Mouse (Mus musculus): ENCODE data around the gene 9030612E09Rik. TPM values are rescaled to one million over a fixed set of nuclear protein-coding genes. Genes with fewer than 3 reads are reported as not detected.
A peak's percentile ranks its signal among the peaks of the same experiment; 100 is the strongest.

9030612E09Rik gene
- polyA plus RNA-seq, 1 experiment, result not detected

GRCm38 (mm10) chr10:43180313-43180912 lies 5.9 kb downstream of the 9030612E09Rik start:
- Histone ChIP-seq H3K4me1 (ENCODE audit: control insufficient read depth, insufficient read depth, insufficient read length) (no peaks in the 10 kb centered on the region), H3K36me3 (ENCODE audit: control insufficient read depth, insufficient read depth, low read length) (no peaks in the 10 kb centered on the region), H3K4me3 (ENCODE audit: extremely low read depth, insufficient read depth, insufficient read length) (no peak overlapping the region), H3K27me3 (ENCODE audit: control insufficient read depth, insufficient read depth, low read length) (no peaks in the 10 kb centered on the region; the same call in 1 of the 2 replicates), H3K27ac (ENCODE audit: insufficient read depth, low read length) (no peak overlapping the region)
- WGBS, result 76% methylated on average over 5 of the region's 5 CpGs
- TF ChIP-seq POLR2A (IDR thresholded peaks at IDR 0.05; ENCODE audit: low read depth, low read length), result no peak
- TF ChIP-seq CTCF (IDR thresholded peaks at IDR 0.05; ENCODE audit: extremely low read depth, insufficient read depth, insufficient read length, insufficient replicate concordance), result no peak
- DNase-seq (ENCODE audit: low read depth in 1 of 2, low spot score in 2 of 2), result no peak

GRCm38 (mm10) chr10:43200206-43200605 lies 25.7 kb downstream of the 9030612E09Rik start:
- Histone ChIP-seq H3K27ac (ENCODE audit: insufficient read depth, low read length) (no peak overlapping the region), H3K4me1 (ENCODE audit: control insufficient read depth, insufficient read depth, insufficient read length) (no peaks in the 10 kb centered on the region), H3K27me3 (ENCODE audit: control insufficient read depth, insufficient read depth, low read length) (no peaks in the 10 kb centered on the region), H3K36me3 (ENCODE audit: control insufficient read depth, insufficient read depth, low read length) (no peaks in the 10 kb centered on the region), H3K4me3 (ENCODE audit: extremely low read depth, insufficient read depth, insufficient read length) (no peak overlapping the region)
- TF ChIP-seq POLR2A (IDR thresholded peaks at IDR 0.05; ENCODE audit: low read depth, low read length) (no peak), CTCF (IDR thresholded peaks at IDR 0.05; ENCODE audit: extremely low read depth, insufficient read depth, insufficient read length, insufficient replicate concordance) (no peak)
- DNase-seq (ENCODE audit: low read depth in 1 of 2, low spot score in 2 of 2), result no peak
- WGBS, result 100% methylated on average over 2 of the region's 2 CpGs

GRCm38 (mm10) chr10:43203865-43204264 lies 29.4 kb downstream of the 9030612E09Rik start:
- no peak overlapping the region for H3K4me3 ChIP-seq (ENCODE audit: extremely low read depth, insufficient read depth, insufficient read length)
- TF ChIP-seq POLR2A (IDR thresholded peaks at IDR 0.05; ENCODE audit: low read depth, low read length) (no peak), CTCF (IDR thresholded peaks at IDR 0.05; ENCODE audit: extremely low read depth, insufficient read depth, insufficient read length, insufficient replicate concordance) (no peak)
- no peaks in the 10 kb centered on the region for H3K36me3 ChIP-seq (ENCODE audit: control insufficient read depth, insufficient read depth, low read length)
- no peaks in the 10 kb centered on the region for H3K27me3 ChIP-seq (ENCODE audit: control insufficient read depth, insufficient read depth, low read length)
- WGBS, result 81% methylated on average over 3 of the region's 3 CpGs
- DNase-seq (ENCODE audit: low read depth in 1 of 2, low spot score in 2 of 2), result no peak
- H3K27ac ChIP-seq (ENCODE audit: insufficient read depth, low read length), result no peak overlapping the region
- H3K4me1 ChIP-seq (ENCODE audit: control insufficient read depth, insufficient read depth, insufficient read length), result no peaks in the 10 kb centered on the region

GRCm38 (mm10) chr10:43211866-43212265 lies 37.4 kb downstream of the 9030612E09Rik start:
- 50% methylated on average over 6 of the region's 6 CpGs for WGBS
- H3K4me3 ChIP-seq (ENCODE audit: extremely low read depth, insufficient read depth, insufficient read length), result no peak overlapping the region
- no peak overlapping the region for H3K27ac ChIP-seq (ENCODE audit: insufficient read depth, low read length)
- DNase-seq (ENCODE audit: low read depth in 1 of 2, low spot score in 2 of 2), result peak; percentile 21 to 48
- no peaks in the 10 kb centered on the region for H3K4me1 ChIP-seq (ENCODE audit: control insufficient read depth, insufficient read depth, insufficient read length)
- no peaks in the 10 kb centered on the region for H3K36me3 ChIP-seq (ENCODE audit: control insufficient read depth, insufficient read depth, low read length)
- TF ChIP-seq POLR2A (IDR thresholded peaks at IDR 0.05; ENCODE audit: low read depth, low read length) (no peak), CTCF (IDR thresholded peaks at IDR 0.05; ENCODE audit: extremely low read depth, insufficient read depth, insufficient read length, insufficient replicate concordance) (peak; percentile 59; the same call in 1 of the 2 replicates)
- no peaks in the 10 kb centered on the region for H3K27me3 ChIP-seq (ENCODE audit: control insufficient read depth, insufficient read depth, low read length)

- Histone ChIP-seq H3K4me3 (ENCODE audit: extremely low read depth, insufficient read depth, insufficient read length) (no peak overlapping the region), H3K27ac (ENCODE audit: insufficient read depth, low read length) (no peak overlapping the region), H3K36me3 (ENCODE audit: control insufficient read depth, insufficient read depth, low read length) (no peaks in the 10 kb centered on the region), H3K27me3 (ENCODE audit: control insufficient read depth, insufficient read depth, low read length) (no peaks in the 10 kb centered on the region), H3K4me1 (ENCODE audit: control insufficient read depth, insufficient read depth, insufficient read length) (no peaks in the 10 kb centered on the region; the same call in 1 of the 2 replicates)
- TF ChIP-seq POLR2A (IDR thresholded peaks at IDR 0.05; ENCODE audit: low read depth, low read length), result no peak
- TF ChIP-seq CTCF (IDR thresholded peaks at IDR 0.05; ENCODE audit: extremely low read depth, insufficient read depth, insufficient read length, insufficient replicate concordance), result no peak
- no peak for DNase-seq (ENCODE audit: low read depth in 1 of 2, low spot score in 2 of 2)
- 91% methylated on average over 13 of the region's 13 CpGs for WGBS
These were observed 42.9 kb downstream of the 9030612E09Rik start for GRCm38 (mm10) chr10:43217361-43217900.

- WGBS, result 12% methylated on average over 7 of the region's 7 CpGs
- TF ChIP-seq POLR2A (IDR thresholded peaks at IDR 0.05; ENCODE audit: low read depth, low read length) (no peak), CTCF (IDR thresholded peaks at IDR 0.05; ENCODE audit: extremely low read depth, insufficient read depth, insufficient read length, insufficient replicate concordance) (no peak)
- Histone ChIP-seq H3K27me3 (ENCODE audit: control insufficient read depth, insufficient read depth, low read length) (no peaks in the 10 kb centered on the region), H3K27ac (ENCODE audit: insufficient read depth, low read length) (no peak overlapping the region), H3K4me3 (ENCODE audit: extremely low read depth, insufficient read depth, insufficient read length) (peak overlapping the region; percentile 66), H3K4me1 (ENCODE audit: control insufficient read depth, insufficient read depth, insufficient read length) (no peaks in the 10 kb centered on the region; the same call in 1 of the 2 replicates), H3K36me3 (ENCODE audit: control insufficient read depth, insufficient read depth, low read length) (no peaks in the 10 kb centered on the region)
- DNase-seq (ENCODE audit: low read depth in 1 of 2, low spot score in 2 of 2), result no peak
These were observed 46.0 kb downstream of the 9030612E09Rik start for GRCm38 (mm10) chr10:43220479-43220878.

All from spleen, adult 2 months (tissue).